Mouse (Mus musculus): ENCODE measurements at regions not wholly inside any gene's neighbourhood (a gene's known extent, or its start where the extent isn't known, plus 50 kb on each side); places are given as distances from the start of the nearest gene placed in this dataset.

DNA sequence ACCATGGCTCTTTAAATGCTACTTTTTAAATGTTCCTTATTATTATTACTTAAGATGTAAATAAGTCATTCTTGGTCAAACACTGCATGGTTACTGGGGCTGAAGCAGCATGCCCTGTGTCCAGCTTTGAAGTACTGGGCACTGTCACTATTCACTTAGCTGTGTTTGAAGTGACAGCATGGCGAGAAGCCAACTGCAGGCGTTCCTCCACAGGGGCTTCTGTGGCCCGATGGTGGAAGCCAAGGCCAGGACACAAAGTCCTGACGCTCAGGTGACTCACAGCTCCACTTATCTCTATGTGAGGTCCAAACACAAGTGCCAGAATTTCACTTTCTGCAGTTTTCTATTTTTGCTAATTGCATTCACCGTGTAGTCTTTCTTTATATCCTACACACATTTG, 65.3 kb downstream of the Cdca7 start:
- DNase-seq (ENCODE audit: low spot score): no peak

DNA sequence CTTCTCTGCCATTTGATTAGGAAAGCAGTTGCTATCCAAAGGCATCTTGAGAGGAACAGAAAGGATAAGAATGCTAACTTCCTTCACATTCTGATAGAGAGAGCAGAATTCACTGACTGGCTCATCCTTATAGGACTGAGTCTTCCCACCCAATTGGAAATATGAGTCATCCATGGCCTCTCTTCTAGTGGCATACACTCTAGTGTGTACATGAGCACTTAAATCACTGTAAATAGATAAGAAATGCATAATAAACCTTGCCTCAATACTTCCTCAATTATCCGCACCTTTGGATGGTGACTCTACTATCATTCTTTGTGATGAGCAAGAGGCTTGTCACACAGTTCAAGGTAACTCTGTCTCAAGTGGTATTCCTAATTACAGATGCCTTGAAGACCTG, 69.5 kb downstream of the Cdca7 start:
- no peak for DNase-seq (ENCODE audit: low spot score)

GRCm38 (mm10) chr2:72546476-72546875, 70.5 kb downstream of the Cdca7 start:
- DNase-seq (ENCODE audit: low spot score): no peak

DNA sequence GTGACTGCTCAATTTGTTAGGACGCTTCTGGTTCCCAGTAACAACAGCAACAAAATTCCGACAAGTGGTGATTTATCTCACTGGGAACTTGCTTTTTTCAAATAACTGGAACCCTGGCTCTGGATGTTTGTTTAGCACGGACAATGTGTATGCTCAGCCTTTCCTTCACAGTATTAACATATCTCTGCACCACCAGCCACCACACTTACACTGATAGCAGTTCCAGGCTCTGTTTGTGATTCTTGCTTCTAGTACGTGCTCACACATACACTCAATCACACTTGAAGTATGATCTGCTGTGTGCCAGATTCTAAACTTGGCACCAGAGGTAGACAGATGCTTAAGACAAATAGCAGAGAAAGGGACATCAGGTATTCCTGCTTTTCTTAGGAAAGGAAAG, 71.0 kb downstream of the Cdca7 start:
- DNase-seq (ENCODE audit: low spot score): no peak

DNA sequence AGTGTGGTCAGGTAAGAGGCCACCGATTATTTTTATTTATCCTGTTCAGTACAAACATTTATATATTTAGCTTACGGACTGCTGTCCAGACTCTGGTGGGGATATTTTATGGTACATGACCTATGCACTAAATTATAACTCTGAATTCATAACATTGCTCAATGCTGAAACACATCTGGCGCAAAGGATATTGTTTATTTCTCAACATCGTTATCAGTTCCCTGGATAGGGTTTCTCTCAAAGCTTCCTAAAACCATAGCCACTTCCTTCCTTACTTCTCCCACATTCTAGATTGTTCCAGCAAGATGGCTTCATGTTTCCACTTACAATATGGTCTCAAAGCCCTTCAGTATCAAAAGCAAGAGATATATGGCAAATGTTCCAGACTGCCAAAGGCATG, 75.3 kb downstream of the Cdca7 start:
- DNase-seq (ENCODE audit: low spot score): no peak

- peak; percentile 62 for DNase-seq (ENCODE audit: low spot score)
These were observed 78.6 kb downstream of the Cdca7 start for GRCm38 (mm10) chr2:72554603-72555002.

- DNase-seq (ENCODE audit: low spot score): no peak
These were observed 79.2 kb downstream of the Cdca7 start for GRCm38 (mm10) chr2:72555116-72555515.

DNA sequence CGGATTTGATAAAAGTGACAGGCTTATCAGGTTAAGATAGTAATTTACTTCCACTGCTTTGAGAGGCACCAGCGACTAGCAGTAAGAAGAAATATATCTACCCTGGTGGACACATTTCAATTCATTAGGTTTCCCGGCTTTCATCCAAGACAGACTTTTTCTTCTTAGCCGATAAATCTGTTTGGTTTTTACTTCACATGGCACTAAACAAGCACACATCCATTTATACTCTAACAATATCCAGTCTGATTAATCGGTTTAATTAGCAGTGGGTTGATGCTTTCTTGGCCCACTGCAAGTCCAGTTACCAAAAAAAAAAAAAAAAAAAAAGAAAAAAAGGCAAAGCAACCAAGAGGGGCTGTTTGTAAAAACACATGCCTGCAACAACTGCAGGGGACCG, 79.6 kb downstream of the Cdca7 start:
- DNase-seq (ENCODE audit: low spot score): no peak

GRCm38 (mm10) chr2:72556064-72556821, 80.3 kb downstream of the Cdca7 start:
- no peak for DNase-seq (ENCODE audit: low spot score)

GRCm38 (mm10) chr2:72557161-72557560, 81.2 kb downstream of the Cdca7 start:
- peak; percentile 13 for DNase-seq (ENCODE audit: low spot score)

GRCm38 (mm10) chr2:72557565-72558260, 81.8 kb downstream of the Cdca7 start:
- DNase-seq (ENCODE audit: low spot score): no peak

- no peak for DNase-seq (ENCODE audit: low spot score)
These were observed 85.4 kb downstream of the Cdca7 start for GRCm38 (mm10) chr2:72561383-72561782.

DNA sequence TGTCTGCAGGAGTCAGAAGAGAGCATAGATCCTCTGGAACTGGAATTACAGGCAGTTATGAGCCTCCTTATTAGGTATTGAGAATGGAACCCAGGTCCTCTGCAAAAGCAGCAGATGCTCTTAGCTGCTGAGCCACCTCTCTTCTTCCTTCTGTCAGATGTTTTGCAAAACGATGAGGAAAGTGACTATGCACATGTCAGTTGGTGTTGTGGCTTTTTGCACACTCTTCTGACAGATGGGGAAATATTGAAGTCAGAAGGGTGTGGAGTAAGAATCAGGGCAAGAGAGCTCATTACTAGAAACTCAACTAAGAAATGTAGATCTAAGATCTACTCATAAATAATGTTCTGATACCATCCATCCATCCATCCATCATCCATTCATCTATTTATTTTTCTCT, 102.4 kb downstream of the Cdca7 start:
- DNase-seq (ENCODE audit: low spot score): no peak

DNA sequence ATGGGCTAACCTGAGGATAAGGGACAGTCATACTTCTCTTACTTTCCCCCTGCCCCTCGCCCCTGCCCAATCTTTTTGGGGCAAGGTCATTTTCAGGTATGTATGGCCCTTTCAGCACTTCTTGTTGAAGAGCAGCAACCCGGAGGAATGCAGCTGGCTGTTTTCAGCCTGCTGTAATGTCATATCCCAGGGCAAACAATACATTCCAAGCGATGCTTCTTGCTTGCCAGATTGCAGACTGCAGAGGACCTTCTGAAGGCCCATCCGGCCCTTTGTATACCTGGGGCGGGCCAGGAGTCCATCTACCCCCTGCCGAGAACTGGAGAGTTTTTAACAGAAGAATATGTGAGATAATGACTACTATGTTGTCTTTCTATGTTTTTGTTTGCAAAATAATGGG, 105.2 kb downstream of the Cdca7 start:
- no peak for DNase-seq (ENCODE audit: low spot score)

DNA sequence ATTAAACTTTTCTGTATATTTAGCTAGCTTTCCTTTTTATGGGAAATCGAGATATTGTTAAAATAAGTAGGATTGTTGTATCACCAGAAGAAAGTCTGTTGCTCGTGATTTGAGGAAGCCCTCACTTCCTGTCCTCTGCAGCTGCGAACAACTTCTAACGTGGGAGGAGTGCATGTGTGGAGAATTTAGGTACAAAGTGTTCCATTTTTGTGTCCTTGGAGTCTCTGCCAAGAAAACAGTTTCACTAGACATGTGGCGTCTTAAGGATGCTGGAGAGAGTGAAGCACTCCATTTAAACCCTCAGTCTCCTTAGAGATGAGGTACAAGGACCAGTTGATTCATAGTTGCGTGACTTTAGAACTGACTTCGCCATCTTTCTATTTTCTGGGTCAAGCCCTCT, 112.9 kb downstream of the Cdca7 start:
- DNase-seq (ENCODE audit: low spot score): no peak

GRCm38 (mm10) chr2:72592011-72592410, 116.1 kb downstream of the Cdca7 start:
- DNase-seq (ENCODE audit: low spot score): no peak

GRCm38 (mm10) chr2:72596994-72597925, 121.3 kb downstream of the Cdca7 start:
- DNase-seq (ENCODE audit: low spot score): no peak

DNA sequence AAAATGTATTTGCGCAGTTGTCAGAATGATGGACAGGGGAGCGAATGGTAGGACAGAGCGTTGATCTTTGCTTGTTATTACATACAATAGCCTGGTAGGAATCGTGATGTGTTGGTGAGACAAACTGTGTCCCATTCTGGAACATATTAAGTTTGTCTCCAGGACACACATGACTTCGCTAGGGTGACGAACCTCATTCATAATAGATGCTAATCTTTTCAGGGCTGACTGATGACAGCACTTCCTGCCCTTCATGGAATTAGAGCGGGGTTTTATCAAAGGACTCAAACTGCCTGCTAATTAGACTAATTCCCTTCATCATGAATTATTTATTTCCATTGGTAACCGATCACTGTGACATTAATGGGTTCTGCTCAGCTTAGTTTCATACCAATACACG, 122.0 kb downstream of the Cdca7 start:
- no peak for DNase-seq (ENCODE audit: low spot score)

- DNase-seq (ENCODE audit: low spot score): peak; percentile 6
These were observed 124.8 kb downstream of the Cdca7 start for GRCm38 (mm10) chr2:72600723-72601122.

DNA sequence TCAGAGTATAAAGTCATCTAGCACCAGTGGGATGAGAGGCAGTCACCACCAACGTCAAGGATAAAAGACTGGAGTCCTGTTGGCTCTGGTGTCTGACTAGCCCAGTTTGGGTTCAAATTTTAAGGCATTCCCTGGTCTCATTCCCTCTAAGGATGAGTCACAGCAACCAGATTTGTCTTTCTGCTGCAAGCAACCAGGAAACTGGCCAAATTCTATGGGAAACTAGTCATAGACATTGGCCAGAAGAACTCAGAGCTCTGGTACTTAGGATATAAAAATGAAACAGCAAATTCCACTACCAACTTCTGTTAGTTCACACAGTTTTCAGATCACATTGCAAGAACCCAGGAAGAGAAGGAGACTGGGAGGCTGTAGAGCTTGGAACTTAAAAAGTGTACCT, 126.2 kb downstream of the Cdca7 start:
- no peak for DNase-seq (ENCODE audit: low spot score)

DNA sequence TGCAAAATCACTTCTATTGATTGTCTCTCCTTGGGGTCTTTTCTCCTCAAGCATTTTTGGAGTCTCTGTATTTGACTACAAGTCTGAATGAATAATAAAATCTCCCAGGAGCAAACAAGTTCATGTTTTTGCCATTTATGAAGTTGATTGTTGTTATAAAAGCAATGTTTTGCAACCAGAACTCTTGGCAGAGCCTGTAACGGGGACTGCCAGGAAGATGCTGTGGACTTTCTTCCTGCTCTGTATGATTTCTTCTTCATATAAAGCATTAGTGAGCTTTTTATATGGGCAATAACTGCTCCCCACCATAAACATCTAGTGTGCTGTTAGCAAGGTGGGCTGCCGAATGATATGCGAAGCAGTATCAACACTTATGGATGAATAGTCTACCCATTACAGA, 136.3 kb downstream of the Cdca7 start:
- peak; percentile 29 for DNase-seq (ENCODE audit: low spot score)

- peak; percentile 84 for DNase-seq (ENCODE audit: low spot score)
These were observed 138.3 kb downstream of the Cdca7 start for GRCm38 (mm10) chr2:72614256-72614655.

DNA sequence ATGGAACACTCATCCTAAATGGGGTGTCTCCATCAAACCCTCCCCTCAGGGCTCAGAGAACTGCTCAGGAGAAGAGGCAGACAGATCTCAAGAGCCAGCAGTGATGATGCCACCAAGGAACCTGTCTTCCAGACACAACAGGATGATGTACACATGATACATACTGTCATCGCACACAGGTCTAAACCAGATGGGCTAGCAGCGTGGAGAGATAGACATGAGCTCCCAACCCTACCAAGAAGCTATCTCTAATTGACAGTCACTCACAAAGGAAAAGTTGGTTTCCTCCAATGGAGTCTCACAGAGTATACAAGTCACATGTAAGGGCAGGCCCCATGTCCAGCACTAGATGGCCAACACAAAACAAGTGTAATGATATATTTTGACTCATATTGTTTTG, 139.9 kb downstream of the Cdca7 start:
- no peak for DNase-seq (ENCODE audit: low spot score)
